Mouse (Mus musculus): ENCODE data around the gene Plscr4. TPM values are rescaled to one million over a fixed set of nuclear protein-coding genes. Genes with fewer than 3 reads are reported as not detected.

Plscr4 gene
- polyA plus RNA-seq, 1 experiment: not detected

DNA sequence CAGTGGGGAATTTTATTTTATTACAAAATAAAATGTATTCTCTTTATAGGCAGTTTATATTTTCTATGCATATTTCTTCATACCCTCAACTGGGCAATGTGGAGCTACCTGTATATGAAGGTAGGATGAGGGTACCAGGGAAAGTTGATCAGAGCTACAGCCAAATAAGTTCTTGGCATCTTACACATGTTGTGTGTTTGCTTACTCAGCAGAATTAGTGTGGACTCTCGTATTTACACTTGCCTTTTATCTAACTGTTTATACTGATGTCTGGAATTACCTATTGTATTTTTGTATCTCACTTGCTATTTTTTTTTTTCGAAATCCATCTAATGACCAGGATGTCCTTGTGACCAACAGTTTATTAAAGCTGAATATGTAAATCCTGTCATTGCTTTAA lies 34.1 kb downstream of the Plscr4 start:
- no peaks in the 10 kb centered on the region for H3K27me3 ChIP-seq (ENCODE audit: control insufficient read depth)
- no peaks in the 10 kb centered on the region for H3K4me1 ChIP-seq (ENCODE audit: control insufficient read depth)
- no peak overlapping the region for H3K4me3 ChIP-seq (replicated peaks)
- TF ChIP-seq TAL1 (IDR thresholded peaks at IDR 0.05; ENCODE audit: low read length): no peak
- no peaks in the 10 kb centered on the region for H3K9me3 ChIP-seq (ENCODE audit: control insufficient read depth, low read length)
- H3K36me3 ChIP-seq (ENCODE audit: control insufficient read depth): no peaks in the 10 kb centered on the region

DNA sequence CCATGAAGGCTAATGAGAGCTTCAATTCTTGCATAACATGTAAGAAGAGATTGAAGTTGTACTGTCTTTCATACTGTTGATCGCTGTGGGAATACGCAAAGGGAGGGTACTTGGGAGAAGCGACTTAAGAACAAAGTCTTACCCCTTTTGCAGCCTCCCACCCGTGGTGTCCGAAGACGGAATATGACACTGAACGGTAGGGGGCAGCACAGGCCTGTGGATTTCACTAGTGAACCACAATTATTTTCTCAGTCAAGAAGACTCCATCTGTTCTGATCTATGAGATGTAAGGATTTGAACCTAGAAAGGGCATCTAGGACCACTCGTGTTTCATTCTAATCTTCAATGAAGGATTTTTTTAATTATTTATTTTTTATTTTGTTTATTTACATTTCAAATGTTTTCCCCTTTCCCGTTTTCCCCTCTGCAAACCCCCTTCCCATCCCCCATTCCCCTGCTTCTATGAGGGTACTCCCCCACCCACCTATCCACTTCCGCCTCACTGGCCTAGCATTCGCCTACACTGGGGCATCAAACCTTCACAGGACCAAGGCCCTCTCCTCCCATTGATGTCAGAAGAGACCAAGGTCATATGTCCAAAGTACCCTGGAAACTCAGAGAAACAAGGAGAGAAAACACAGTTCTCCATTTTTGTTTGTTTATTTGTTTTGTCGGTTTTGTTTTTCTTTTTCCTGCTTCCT lies 42.7 kb downstream of the Plscr4 start:
- Histone ChIP-seq H3K4me1 (ENCODE audit: control insufficient read depth) (no peaks in the 10 kb centered on the region), H3K4me3 (replicated peaks) (no peak overlapping the region), H3K27me3 (ENCODE audit: control insufficient read depth) (no peaks in the 10 kb centered on the region), H3K9me3 (ENCODE audit: control insufficient read depth, low read length) (no peaks in the 10 kb centered on the region), H3K36me3 (ENCODE audit: control insufficient read depth) (no peaks in the 10 kb centered on the region)
- TF ChIP-seq GATA1 (IDR thresholded peaks at IDR 0.05; ENCODE audit: low read length): no peak
- TF ChIP-seq TAL1 (IDR thresholded peaks at IDR 0.05; ENCODE audit: low read length): no peak

DNA sequence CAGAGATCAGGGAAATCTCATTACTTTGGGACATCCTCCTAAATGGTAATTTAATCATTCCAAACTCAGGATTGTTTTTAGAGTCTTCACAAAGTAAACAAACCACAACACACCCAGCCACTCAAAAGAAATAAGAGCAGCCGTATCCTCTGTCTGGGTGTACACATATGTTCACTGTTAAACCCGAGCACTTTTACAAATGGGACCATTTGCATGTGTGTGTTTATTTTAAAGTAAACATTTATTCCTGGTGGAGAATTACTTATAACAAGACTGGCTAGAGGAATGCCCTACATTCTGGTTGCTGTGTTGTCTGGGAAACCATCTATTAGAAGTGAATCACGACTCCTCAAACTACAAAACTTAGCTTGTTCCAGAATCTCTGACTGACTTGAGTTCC lies 47.1 kb downstream of the Plscr4 start:
- Histone ChIP-seq H3K36me3 (ENCODE audit: control insufficient read depth) (no peaks in the 10 kb centered on the region), H3K4me1 (ENCODE audit: control insufficient read depth) (no peaks in the 10 kb centered on the region), H3K27me3 (ENCODE audit: control insufficient read depth) (no peaks in the 10 kb centered on the region), H3K9me3 (ENCODE audit: control insufficient read depth, low read length) (no peaks in the 10 kb centered on the region), H3K4me3 (replicated peaks) (no peak overlapping the region)
- TF ChIP-seq TAL1 (IDR thresholded peaks at IDR 0.05; ENCODE audit: low read length) (no peak), GATA1 (IDR thresholded peaks at IDR 0.05; ENCODE audit: low read length) (no peak)

DNA sequence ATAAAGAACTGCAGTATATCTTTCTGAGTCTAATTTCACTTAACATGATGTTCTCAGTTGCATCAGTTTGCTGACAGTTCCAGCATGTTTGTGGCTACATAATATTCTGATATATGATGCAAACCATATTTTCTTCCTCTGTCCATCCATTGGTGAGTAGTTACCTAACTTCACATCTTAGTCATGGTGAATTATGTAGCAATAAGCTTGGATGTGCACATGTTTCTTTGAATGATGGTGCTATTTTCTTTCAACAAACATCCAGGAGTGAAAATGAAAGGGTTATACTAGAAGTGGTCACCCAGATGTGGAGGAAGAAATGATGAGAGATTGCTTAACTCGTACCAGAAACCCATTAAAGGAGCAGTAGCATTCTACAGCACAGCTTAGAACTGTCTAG lies 47.7 kb downstream of the Plscr4 start:
- H3K27me3 ChIP-seq (ENCODE audit: control insufficient read depth): no peaks in the 10 kb centered on the region
- H3K9me3 ChIP-seq (ENCODE audit: control insufficient read depth, low read length): no peaks in the 10 kb centered on the region
- H3K36me3 ChIP-seq (ENCODE audit: control insufficient read depth): no peaks in the 10 kb centered on the region
- TF ChIP-seq GATA1 (IDR thresholded peaks at IDR 0.05; ENCODE audit: low read length): no peak
- no peak for TF ChIP-seq TAL1 (IDR thresholded peaks at IDR 0.05; ENCODE audit: low read length)
- H3K4me3 ChIP-seq (replicated peaks): no peak overlapping the region
- H3K4me1 ChIP-seq (ENCODE audit: control insufficient read depth): no peaks in the 10 kb centered on the region

DNA sequence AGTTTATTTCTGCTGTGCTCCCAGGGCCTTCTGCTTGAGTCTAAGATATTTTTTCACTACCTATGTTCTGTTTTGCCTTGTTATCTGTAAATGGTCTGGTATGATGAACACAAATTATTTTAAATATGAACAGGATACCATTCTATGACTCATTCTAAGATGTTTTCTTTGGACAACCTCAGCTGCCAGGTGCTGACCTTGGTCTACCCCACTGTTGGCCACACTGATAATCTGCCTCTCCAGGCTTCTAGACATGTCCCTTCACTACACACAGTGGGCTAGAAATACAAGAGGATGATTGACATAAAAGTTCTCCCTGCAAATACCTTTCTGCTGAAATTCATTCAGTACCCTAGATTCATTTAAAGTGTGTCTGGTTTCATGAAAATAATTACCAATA lies 54.5 kb downstream of the Plscr4 start:
- Histone ChIP-seq H3K4me3 (replicated peaks) (no peak overlapping the region), H3K4me1 (ENCODE audit: control insufficient read depth) (no peaks in the 10 kb centered on the region), H3K9me3 (ENCODE audit: control insufficient read depth, low read length) (no peaks in the 10 kb centered on the region), H3K36me3 (ENCODE audit: control insufficient read depth) (no peaks in the 10 kb centered on the region), H3K27me3 (ENCODE audit: control insufficient read depth) (no peaks in the 10 kb centered on the region)
- TF ChIP-seq TAL1 (IDR thresholded peaks at IDR 0.05; ENCODE audit: low read length) (no peak), GATA1 (IDR thresholded peaks at IDR 0.05; ENCODE audit: low read length) (no peak)

DNA sequence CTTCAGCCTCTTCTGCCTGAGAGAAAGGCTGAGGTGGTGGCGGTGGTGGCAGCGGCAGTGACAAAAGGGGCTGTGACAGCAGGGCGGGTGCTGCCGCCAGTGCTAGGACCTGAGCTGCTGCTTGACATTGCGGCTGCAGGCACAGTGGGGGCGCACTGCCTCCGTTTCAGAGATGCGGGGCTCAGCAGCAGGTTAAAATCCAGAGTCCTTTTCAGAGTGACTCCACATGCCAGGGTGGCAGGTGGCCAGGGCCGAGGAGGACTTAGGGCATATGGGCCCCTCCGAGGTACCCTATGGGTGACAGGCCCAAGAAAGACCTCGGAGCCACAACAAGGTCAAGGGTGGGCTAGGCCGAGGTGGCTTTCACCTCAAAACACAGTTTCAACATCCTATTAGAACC lies 59.9 kb downstream of the Plscr4 start:
- Histone ChIP-seq H3K9me3 (ENCODE audit: control insufficient read depth, low read length) (peaks cover 4% of the 10 kb centered on the region), H3K4me1 (ENCODE audit: control insufficient read depth) (no peaks in the 10 kb centered on the region), H3K36me3 (ENCODE audit: control insufficient read depth) (no peaks in the 10 kb centered on the region), H3K27me3 (ENCODE audit: control insufficient read depth) (no peaks in the 10 kb centered on the region), H3K4me3 (replicated peaks) (no peak overlapping the region)
- TF ChIP-seq TAL1 (IDR thresholded peaks at IDR 0.05; ENCODE audit: low read length) (no peak), GATA1 (IDR thresholded peaks at IDR 0.05; ENCODE audit: low read length) (no peak)

DNA sequence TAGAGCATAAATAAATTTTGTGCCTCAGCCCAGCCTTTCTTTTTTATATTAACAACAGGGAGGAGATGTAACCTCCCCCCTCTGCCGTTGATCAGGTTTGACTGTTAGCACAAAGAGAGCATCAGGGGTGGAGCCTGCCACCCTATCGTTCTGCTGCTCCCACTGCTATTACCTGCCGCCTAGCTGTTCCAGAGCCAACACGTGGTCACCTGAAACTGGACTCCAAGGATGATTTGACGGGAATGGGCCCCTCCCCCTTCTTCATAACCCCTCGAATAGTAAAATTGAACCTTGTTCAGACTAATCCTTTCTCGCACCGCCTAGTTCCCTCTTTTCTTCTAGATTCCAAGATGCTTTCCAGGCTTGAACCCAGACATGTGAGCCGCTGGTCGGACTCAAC lies 63.6 kb downstream of the Plscr4 start:
- Histone ChIP-seq H3K4me1 (ENCODE audit: control insufficient read depth) (no peaks in the 10 kb centered on the region), H3K4me3 (replicated peaks) (no peak overlapping the region), H3K9me3 (ENCODE audit: control insufficient read depth, low read length) (peaks cover 4% of the 10 kb centered on the region), H3K36me3 (ENCODE audit: control insufficient read depth) (no peaks in the 10 kb centered on the region), H3K27me3 (ENCODE audit: control insufficient read depth) (no peaks in the 10 kb centered on the region)
- TF ChIP-seq TAL1 (IDR thresholded peaks at IDR 0.05; ENCODE audit: low read length) (no peak), GATA1 (IDR thresholded peaks at IDR 0.05; ENCODE audit: low read length) (no peak)

DNA sequence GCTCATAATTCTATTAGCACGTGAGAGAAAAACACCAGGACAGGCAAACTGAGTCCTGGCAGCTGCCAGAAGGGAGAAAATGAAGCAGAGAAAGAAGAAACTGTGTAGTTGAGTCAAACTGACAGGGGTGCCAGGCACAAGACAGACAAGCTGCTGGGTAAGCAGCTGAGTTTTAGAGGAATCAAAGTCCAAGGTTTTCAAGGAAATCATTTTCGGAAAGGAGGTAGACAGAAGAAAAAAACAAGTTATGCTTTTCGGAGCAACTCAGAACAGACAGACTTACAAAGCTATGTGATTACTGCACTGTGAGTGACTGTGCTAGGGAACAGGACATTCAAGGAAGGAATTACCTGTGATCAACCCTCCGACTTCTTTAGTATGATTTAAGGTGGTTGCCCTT lies 67.3 kb downstream of the Plscr4 start:
- Histone ChIP-seq H3K36me3 (ENCODE audit: control insufficient read depth) (no peaks in the 10 kb centered on the region), H3K9me3 (ENCODE audit: control insufficient read depth, low read length) (no peaks in the 10 kb centered on the region), H3K4me1 (ENCODE audit: control insufficient read depth) (no peaks in the 10 kb centered on the region), H3K27me3 (ENCODE audit: control insufficient read depth) (no peaks in the 10 kb centered on the region), H3K4me3 (replicated peaks) (no peak overlapping the region)
- TF ChIP-seq TAL1 (IDR thresholded peaks at IDR 0.05; ENCODE audit: low read length): no peak
- no peak for TF ChIP-seq GATA1 (IDR thresholded peaks at IDR 0.05; ENCODE audit: low read length)

DNA sequence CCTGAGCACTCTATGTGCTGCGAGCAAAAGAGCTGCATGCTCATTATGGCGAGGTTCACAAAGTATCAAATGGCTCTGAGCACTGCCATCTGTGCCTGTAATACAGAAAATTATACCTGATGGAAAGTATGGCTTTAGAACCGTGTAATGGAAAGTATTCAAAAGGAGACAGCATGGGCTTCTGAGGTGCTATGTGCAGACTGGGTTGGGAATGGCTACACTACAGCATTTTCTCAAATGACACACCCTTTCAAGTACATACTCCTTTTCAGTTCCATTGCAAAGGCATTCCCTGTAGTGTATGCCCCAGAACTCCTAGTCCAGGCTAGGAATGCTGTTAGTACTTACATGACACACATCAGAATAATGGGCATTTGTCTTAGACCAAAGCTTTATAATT lies 72.9 kb downstream of the Plscr4 start:
- H3K9me3 ChIP-seq (ENCODE audit: control insufficient read depth, low read length): no peaks in the 10 kb centered on the region
- H3K36me3 ChIP-seq (ENCODE audit: control insufficient read depth): no peaks in the 10 kb centered on the region
- TF ChIP-seq GATA1 (IDR thresholded peaks at IDR 0.05; ENCODE audit: low read length) (no peak), TAL1 (IDR thresholded peaks at IDR 0.05; ENCODE audit: low read length) (no peak)
- H3K27me3 ChIP-seq (ENCODE audit: control insufficient read depth): no peaks in the 10 kb centered on the region
- no peak overlapping the region for H3K4me3 ChIP-seq (replicated peaks)
- H3K4me1 ChIP-seq (ENCODE audit: control insufficient read depth): no peaks in the 10 kb centered on the region

DNA sequence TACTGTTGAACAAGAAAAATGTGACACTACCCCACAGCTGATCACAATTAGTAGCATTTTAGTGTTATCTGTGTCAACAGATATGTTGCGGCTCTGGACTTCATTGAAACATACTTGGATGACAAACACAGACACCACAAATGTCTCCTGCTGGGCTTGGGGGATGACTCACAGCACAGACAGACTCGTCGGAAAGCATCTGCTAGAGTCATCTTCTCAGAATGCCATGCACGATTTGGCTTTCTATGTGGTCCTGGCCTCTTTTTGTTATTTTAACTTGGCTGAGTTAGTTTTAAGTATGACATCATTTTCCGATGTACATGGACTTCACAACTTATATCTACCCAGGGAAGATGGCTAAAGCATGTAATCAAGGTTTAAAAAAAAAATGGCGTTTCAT lies 80.6 kb downstream of the Plscr4 start:
- TF ChIP-seq GATA1 (IDR thresholded peaks at IDR 0.05; ENCODE audit: low read length) (no peak), TAL1 (IDR thresholded peaks at IDR 0.05; ENCODE audit: low read length) (no peak)
- Histone ChIP-seq H3K27me3 (ENCODE audit: control insufficient read depth) (peaks cover 16% of the 10 kb centered on the region), H3K36me3 (ENCODE audit: control insufficient read depth) (no peaks in the 10 kb centered on the region), H3K9me3 (ENCODE audit: control insufficient read depth, low read length) (no peaks in the 10 kb centered on the region), H3K4me1 (ENCODE audit: control insufficient read depth) (peaks cover 10% of the 10 kb centered on the region), H3K4me3 (replicated peaks) (no peak overlapping the region)

Data from erythroblast, embryonic 14.5 days (primary cell).